Mouse (Mus musculus): ENCODE measurements around the gene Ppp2r5c.
A peak's percentile ranks its signal among the peaks of the same experiment; 100 is the strongest.

Gene Ppp2r5c

GRCm38 (mm10) chr12:110442238-110442637 is 4.7 kb upstream of the Ppp2r5c start:
- no peak for DNase-seq (ENCODE audit: low spot score)

DNA sequence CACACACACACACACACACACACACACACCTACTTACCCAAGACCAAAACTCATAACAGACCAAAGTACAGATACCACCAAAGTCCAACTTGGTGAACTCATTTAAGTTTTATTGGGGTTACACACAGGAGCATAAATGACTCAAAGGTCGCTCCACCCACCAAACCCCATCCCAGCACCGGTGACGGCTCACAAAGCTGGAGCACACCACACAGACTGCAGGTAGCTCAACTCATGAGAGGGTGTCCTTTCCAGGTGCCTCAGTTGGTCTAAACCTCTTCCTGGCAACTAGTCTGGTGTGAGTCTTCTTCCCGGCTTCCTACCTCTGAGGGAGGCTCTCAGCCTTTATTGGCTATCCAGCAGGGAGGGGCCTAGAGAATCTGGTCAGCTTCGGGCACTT is 2.4 kb upstream of the Ppp2r5c start:
- no peak for DNase-seq (ENCODE audit: low spot score)

DNA sequence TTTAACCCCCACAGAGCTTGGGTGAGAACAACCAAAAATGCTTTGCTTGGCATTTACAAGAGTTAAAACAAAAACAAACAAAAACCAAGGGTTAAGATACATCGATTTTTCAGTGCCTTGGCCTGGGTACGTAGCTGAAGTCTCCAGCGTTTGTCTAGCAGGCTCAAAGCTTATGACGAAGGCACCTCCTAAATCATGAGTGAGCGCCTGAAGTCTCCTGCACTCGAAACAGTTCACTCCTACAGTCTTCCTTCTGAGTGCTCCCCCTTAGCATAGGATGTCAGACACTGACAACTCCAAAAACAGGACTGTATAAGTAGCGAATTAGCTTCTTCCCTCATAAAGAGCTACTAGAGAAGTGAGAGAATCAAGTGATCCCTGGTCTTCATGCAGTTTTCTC is 1.1 kb upstream of the Ppp2r5c start:
- no peak for DNase-seq (ENCODE audit: low spot score)

GRCm38 (mm10) chr12:110447306-110447705 is 386 bp downstream of the Ppp2r5c start:
- DNase-seq (ENCODE audit: low spot score): peak; percentile 32

GRCm38 (mm10) chr12:110448767-110449166 is 1.8 kb downstream of the Ppp2r5c start:
- no peak for DNase-seq (ENCODE audit: low spot score)

DNA sequence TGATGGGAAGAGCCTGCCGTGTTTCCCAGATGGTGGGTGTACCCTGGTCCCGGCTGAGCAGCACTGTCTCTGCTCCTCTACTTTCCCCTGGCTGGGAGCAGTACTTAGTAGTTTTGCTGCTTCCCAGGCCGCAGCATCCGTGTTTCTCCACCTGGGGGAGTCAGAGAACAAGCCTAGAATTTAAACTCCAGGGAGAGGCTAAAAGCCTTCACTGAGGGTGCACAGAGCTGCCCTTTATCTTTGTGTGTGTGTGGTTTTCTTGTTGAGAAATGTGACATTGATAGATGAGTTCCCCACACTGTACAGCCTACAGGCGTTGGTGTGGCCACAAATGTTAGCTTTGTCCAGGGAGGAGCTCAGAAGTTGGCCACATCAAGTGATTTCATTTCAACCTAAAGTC is 7.3 kb downstream of the Ppp2r5c start:
- peak; percentile 68 for DNase-seq (ENCODE audit: low spot score)

- DNase-seq (ENCODE audit: low spot score): no peak
Observed at GRCm38 (mm10) chr12:110456024-110456423, 9.1 kb downstream of the Ppp2r5c start.

GRCm38 (mm10) chr12:110458667-110459066 is 11.7 kb downstream of the Ppp2r5c start:
- DNase-seq (ENCODE audit: low spot score): no peak

GRCm38 (mm10) chr12:110460418-110461300 is 13.7 kb downstream of the Ppp2r5c start:
- DNase-seq (ENCODE audit: low spot score): no peak

- DNase-seq (ENCODE audit: low spot score): no peak
Observed at GRCm38 (mm10) chr12:110463711-110464110, 16.8 kb downstream of the Ppp2r5c start.

- no peak for DNase-seq (ENCODE audit: low spot score)
Observed at GRCm38 (mm10) chr12:110471426-110471825, 24.5 kb downstream of the Ppp2r5c start.

- DNase-seq (ENCODE audit: low spot score): no peak
Observed at GRCm38 (mm10) chr12:110472247-110472646, 25.3 kb downstream of the Ppp2r5c start.

GRCm38 (mm10) chr12:110474497-110474896 is 27.6 kb downstream of the Ppp2r5c start:
- no peak for DNase-seq (ENCODE audit: low spot score)

DNA sequence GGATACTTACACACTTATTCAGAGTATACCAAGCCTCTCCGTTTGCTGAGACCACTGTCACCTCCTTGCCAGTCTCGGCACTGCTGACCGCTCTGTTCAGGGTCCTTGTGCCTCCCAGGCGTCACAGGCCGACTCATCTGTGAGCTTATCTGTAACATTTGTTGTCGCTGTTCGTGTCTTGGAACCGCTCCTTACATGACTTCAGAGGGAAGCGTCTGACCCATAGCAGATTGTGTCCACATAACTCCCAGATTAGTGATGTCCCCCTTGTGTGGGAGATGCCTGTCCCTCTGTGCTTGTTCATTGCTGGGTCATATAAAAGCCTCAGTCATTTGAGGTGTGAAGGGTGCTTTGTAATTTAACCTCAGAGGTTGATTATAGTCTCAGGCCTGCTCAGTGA is 29.6 kb downstream of the Ppp2r5c start:
- DNase-seq (ENCODE audit: low spot score): no peak

GRCm38 (mm10) chr12:110477906-110478305 is 31.0 kb downstream of the Ppp2r5c start:
- DNase-seq (ENCODE audit: low spot score): no peak

DNA sequence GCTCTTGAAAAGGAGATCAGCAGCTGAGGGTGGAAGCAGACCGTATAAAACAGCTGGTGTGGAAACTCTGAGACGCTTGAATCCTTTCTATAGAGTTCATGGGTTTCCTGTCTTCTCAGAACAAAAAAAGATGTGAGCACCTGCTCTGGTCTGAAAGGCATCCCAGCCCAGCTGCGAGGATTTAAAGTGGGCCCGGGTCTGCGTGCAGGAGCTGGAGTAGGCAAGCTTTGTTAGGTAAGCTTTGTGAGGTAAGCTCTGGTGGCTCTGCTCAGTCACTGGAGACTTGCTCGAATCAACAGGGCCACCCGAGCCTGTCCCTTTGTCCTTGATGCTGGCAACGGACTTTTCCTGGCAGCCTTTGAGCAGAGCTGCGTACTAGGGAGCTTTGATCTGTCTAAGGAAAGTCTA is 31.7 kb downstream of the Ppp2r5c start:
- no peak for DNase-seq (ENCODE audit: low spot score)

DNA sequence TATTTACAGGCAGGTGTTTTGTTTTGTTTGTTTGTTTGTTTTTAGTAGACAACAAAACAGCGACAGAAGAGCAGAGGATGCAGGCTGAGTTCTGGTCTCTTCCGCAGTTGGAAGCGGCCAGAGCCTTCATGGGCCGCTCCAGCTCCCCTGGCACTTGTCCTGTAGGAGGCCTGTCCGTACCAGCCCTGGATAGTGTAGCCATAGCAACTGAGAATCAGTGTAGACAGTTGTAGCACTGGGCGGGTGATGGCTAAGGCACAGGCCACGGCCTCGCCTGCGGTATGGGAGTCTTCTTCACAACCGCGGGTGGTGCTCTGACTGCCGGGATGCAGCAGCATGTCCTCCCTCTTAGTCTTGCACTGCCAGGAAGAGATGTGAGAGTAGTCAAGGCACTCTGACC is 32.3 kb downstream of the Ppp2r5c start:
- no peak for DNase-seq (ENCODE audit: low spot score)

GRCm38 (mm10) chr12:110480701-110481100 is 33.8 kb downstream of the Ppp2r5c start:
- DNase-seq (ENCODE audit: low spot score): no peak

DNA sequence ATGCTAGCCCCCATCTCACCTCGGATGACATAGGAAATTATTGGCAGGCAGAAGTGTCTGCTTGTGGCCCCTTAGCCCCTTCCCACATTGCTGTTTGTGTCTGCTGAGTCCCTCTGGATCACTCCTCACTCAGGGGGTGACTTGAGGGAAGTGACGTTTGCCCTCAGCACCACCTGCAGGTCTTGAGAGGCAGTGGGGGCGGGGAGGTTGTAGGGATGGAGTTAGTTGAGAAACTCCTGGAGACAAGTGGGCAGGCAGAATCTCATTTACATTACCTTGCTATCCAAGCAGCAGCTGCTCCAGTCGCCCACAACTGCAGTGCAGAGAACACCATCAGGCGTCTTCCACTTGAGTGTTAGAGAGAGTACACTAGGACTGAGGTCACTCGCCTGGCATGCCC is 36.8 kb downstream of the Ppp2r5c start:
- no peak for DNase-seq (ENCODE audit: low spot score)

DNA sequence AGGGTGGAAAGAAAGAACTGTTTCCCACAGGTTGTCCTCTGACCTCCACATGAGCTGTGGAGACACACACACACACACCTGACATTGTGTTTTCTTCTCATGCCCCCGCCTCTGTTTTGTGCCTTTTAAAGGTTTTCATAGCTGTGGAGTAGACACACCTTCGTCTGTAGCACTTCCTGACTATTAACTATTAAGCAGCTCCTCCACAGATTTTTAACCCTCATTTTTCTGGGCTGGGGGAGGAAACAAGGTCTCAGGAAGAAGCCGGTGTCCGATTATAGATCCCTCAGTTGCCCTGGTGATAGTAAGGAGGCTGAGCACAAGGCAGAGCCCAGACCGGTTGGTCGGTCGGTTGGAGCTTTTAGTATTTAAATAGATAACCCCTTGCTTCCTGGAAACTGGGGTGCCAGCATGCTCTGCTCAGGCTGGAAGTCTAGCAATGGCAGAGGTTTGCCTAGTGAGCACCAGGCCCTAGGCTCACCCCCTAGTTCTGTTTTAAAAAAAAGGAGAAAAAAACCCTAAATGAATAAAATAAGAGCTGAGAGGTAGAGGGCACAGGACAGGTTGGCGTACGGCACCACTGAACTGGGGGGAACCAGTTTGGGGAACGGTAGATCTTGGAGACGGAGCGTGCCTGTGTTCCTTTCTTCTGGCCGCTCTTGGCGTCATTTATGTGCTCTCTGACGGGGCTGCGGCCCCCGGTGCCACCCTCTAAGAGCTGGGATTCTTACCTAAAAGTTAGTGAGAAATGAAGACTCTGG is 38.1 kb downstream of the Ppp2r5c start:
- DNase-seq (ENCODE audit: low spot score): peak; percentile 36

GRCm38 (mm10) chr12:110485585-110486331 is 38.8 kb downstream of the Ppp2r5c start:
- peak; percentile 93 for DNase-seq (ENCODE audit: low spot score)

GRCm38 (mm10) chr12:110486852-110487251 is 39.9 kb downstream of the Ppp2r5c start:
- no peak for DNase-seq (ENCODE audit: low spot score)

Data from embryo, embryonic 10 days (tissue).